Mouse (Mus musculus): ENCODE measurements at regions not wholly inside any gene's neighbourhood (a gene's known extent, or its start where the extent isn't known, plus 50 kb on each side); places are given as distances from the start of the nearest gene placed in this dataset.

DNA sequence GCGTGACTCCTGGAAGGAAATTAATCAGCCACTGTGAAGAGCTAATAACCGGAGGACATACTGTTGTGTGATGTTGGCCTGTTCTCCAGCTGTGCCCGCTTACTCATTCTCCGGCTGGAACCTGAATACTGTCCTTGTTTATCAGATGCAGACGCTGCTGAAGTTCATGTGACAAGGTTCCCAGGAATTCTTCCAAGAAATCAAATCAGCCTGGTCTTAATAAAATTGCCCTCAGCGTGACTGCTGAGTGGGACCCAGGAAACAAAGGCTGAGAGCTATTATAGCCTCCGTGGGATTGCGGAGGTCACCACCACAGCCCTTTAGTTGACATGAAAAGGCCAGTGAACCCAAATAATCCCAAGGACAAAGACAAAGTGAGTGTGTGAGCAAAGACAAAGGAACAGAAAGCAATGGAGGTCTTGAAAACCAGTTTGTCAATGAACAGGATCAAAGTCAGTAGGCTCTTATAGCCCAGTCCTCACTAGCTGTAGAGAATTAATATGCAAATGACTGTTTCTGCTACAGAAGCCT, 460.9 kb upstream of the Intu start:
- no peak for TF ChIP-seq POLR2A (IDR thresholded peaks at IDR 0.05; ENCODE audit: borderline replicate concordance, low read depth, low read length)
- no peak for TF ChIP-seq CTCF (IDR thresholded peaks at IDR 0.05; ENCODE audit: low read depth, low read length)
